Mouse (Mus musculus) C2C12 (cell line): ENCODE results near the gene Etnk2.

Experiments
- CTCF ChIP-seq: IDR thresholded peaks from one replicate; pipeline ENCODE4 v1.5.1; 2011; ENCODE audit not compliant: control insufficient read depth, insufficient read depth, insufficient read length
- FOSL1 ChIP-seq: IDR thresholded peaks from one replicate; pipeline ENCODE4 v1.8.0; 2011; ENCODE audit warnings: mild to moderate bottlenecking, low read length; ENCODE audit not compliant: poor library complexity, insufficient read depth, severe bottlenecking
- MAX ChIP-seq: IDR thresholded peaks from one replicate; pipeline ENCODE4 v1.6.1; 2011; ENCODE audit warnings: mild to moderate bottlenecking, control low read depth
- MYOD1 ChIP-seq: IDR thresholded peaks from one replicate; pipeline ENCODE4 v1.6.1; 2011; ENCODE audit warnings: low read depth; ENCODE audit not compliant: control insufficient read depth, insufficient read length
- USF1 ChIP-seq: IDR thresholded peaks from one replicate; pipeline ENCODE4 v1.6.1; 2011; ENCODE audit warnings: low read depth, mild to moderate bottlenecking, control low read depth, moderate library complexity

DNA sequence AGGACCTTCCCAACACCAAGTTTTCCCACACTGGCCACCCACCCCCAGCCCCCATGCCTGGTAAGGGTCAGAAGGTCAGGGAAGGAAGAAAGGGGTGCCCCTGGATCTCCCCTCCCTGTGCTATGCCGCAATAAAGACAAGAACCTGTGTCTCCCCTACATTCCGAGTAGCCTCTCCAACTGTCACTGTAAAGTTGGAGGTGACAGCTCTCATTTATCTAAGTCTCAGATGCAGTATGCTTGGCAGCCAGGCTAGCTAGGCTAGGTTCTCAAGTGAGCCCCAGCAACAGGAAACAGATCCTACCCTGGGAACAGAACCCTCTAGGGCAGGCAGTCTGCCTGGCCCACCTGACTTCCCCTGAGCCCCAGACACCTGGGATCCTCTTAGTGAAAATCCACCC lies 57.7 kb downstream of the Etnk2 start:
- TF ChIP-seq CTCF (no peak), FOSL1 (no peak), MAX (no peak), USF1 (no peak), MYOD1 (no peak)
